Mouse (Mus musculus): ENCODE measurements at regions not wholly inside any gene's neighbourhood (a gene's known extent, or its start where the extent isn't known, plus 50 kb on each side); places are given as distances from the start of the nearest gene placed in this dataset.

DNA sequence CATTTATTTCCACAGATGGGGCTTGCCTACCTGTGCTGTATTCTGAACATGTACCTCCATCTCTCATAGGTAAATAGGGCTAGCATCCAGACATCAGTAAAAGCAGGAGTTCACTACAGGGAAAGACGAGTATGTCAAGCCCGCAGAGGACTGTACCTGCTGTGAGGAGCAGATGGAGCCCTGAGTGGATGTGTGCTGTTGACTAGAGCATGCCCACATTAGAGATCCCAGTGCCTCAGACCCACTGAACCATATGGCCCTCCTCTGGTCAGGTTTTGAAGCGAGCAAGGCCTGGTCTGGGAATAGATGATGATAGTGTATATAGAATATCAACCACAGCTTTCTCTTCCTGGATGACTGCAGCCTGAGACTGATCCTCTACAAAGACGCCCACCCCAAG is 394.7 kb upstream of the Hs6st1 start:
- Histone ChIP-seq H3K9ac (replicated peaks; ENCODE audit: low read length) (no peak overlapping the region), H3K4me3 (replicated peaks; ENCODE audit: low read depth, low read length) (no peak overlapping the region), H3K9me3 (ENCODE audit: control insufficient read depth, low read length) (no peaks in the 10 kb centered on the region), H3K4me2 (ENCODE audit: low read length) (no peak overlapping the region), H3K27ac (replicated peaks; ENCODE audit: low read depth, low read length) (no peak overlapping the region), H3K36me3 (ENCODE audit: control insufficient read depth, insufficient read depth, low read length) (no peaks in the 10 kb centered on the region), H3K27me3 (ENCODE audit: control insufficient read depth, insufficient read depth, low read length) (no peaks in the 10 kb centered on the region), H3K4me1 (ENCODE audit: control insufficient read depth, insufficient read depth, low read length) (no peaks in the 10 kb centered on the region)
- ATAC-seq (ENCODE audit: low FRiP score, low TSS enrichment) (no peak), DNase-seq (no peak)
- WGBS, result 86% methylated on average over 4 of the region's 4 CpGs

- 90% methylated on average over 1 of the region's 1 CpGs for WGBS
- no peak overlapping the region for H3K27ac ChIP-seq (replicated peaks; ENCODE audit: low read depth, low read length)
- no peaks in the 10 kb centered on the region for H3K4me1 ChIP-seq (ENCODE audit: control insufficient read depth, insufficient read depth, low read length)
- H3K27me3 ChIP-seq (ENCODE audit: control insufficient read depth, insufficient read depth, low read length), result no peaks in the 10 kb centered on the region
- H3K9ac ChIP-seq (replicated peaks; ENCODE audit: low read length), result no peak overlapping the region
- no peaks in the 10 kb centered on the region for H3K36me3 ChIP-seq (ENCODE audit: control insufficient read depth, insufficient read depth, low read length)
- H3K4me2 ChIP-seq (ENCODE audit: low read length), result no peak overlapping the region
- H3K9me3 ChIP-seq (ENCODE audit: control insufficient read depth, low read length), result no peaks in the 10 kb centered on the region
- DNase-seq, result no peak
- no peak overlapping the region for H3K4me3 ChIP-seq (replicated peaks; ENCODE audit: low read depth, low read length)
- no peak for ATAC-seq (ENCODE audit: low FRiP score, low TSS enrichment)
These were observed 394.2 kb upstream of the Hs6st1 start for GRCm38 (mm10) chr1:35673992-35674391.

GRCm38 (mm10) chr1:35682511-35682949 is 385.7 kb upstream of the Hs6st1 start:
- Histone ChIP-seq H3K9ac (replicated peaks; ENCODE audit: low read length) (no peak overlapping the region), H3K27me3 (ENCODE audit: control insufficient read depth, insufficient read depth, low read length) (no peaks in the 10 kb centered on the region), H3K4me3 (replicated peaks; ENCODE audit: low read depth, low read length) (no peak overlapping the region), H3K4me2 (ENCODE audit: low read length) (no peak overlapping the region), H3K27ac (replicated peaks; ENCODE audit: low read depth, low read length) (no peak overlapping the region), H3K9me3 (ENCODE audit: control insufficient read depth, low read length) (no peaks in the 10 kb centered on the region), H3K4me1 (ENCODE audit: control insufficient read depth, insufficient read depth, low read length) (no peaks in the 10 kb centered on the region), H3K36me3 (ENCODE audit: control insufficient read depth, insufficient read depth, low read length) (no peaks in the 10 kb centered on the region)
- no peak for DNase-seq
- ATAC-seq (ENCODE audit: low FRiP score, low TSS enrichment), result no peak
- 81% methylated on average over 8 of the region's 8 CpGs for WGBS

- Histone ChIP-seq H3K27me3 (ENCODE audit: control insufficient read depth, insufficient read depth, low read length) (no peaks in the 10 kb centered on the region), H3K36me3 (ENCODE audit: control insufficient read depth, insufficient read depth, low read length) (no peaks in the 10 kb centered on the region), H3K9me3 (ENCODE audit: control insufficient read depth, low read length) (no peaks in the 10 kb centered on the region), H3K9ac (replicated peaks; ENCODE audit: low read length) (no peak overlapping the region), H3K4me3 (replicated peaks; ENCODE audit: low read depth, low read length) (no peak overlapping the region), H3K4me1 (ENCODE audit: control insufficient read depth, insufficient read depth, low read length) (no peaks in the 10 kb centered on the region), H3K4me2 (ENCODE audit: low read length) (no peak overlapping the region), H3K27ac (replicated peaks; ENCODE audit: low read depth, low read length) (no peak overlapping the region)
- WGBS, result 42% methylated on average over 6 of the region's 6 CpGs
- DNase-seq, result peak; percentile 35
- no peak for ATAC-seq (ENCODE audit: low FRiP score, low TSS enrichment)
These were observed 382.5 kb upstream of the Hs6st1 start for GRCm38 (mm10) chr1:35685651-35686050.

- no peak for ATAC-seq (ENCODE audit: low FRiP score, low TSS enrichment)
- H3K4me3 ChIP-seq (replicated peaks; ENCODE audit: low read depth, low read length), result no peak overlapping the region
- H3K27ac ChIP-seq (replicated peaks; ENCODE audit: low read depth, low read length), result peak overlapping the region; percentile 15; the same call in 1 of the 2 replicates
- no peak overlapping the region for H3K9ac ChIP-seq (replicated peaks; ENCODE audit: low read length)
- H3K36me3 ChIP-seq (ENCODE audit: control insufficient read depth, insufficient read depth, low read length), result no peaks in the 10 kb centered on the region
- no peak overlapping the region for H3K4me2 ChIP-seq (ENCODE audit: low read length)
- H3K27me3 ChIP-seq (ENCODE audit: control insufficient read depth, insufficient read depth, low read length), result no peaks in the 10 kb centered on the region
- WGBS, result 10% methylated on average over 3 of the region's 3 CpGs
- no peak for DNase-seq
- no peaks in the 10 kb centered on the region for H3K9me3 ChIP-seq (ENCODE audit: control insufficient read depth, low read length)
- peaks cover 14% of the 10 kb centered on the region; the same call in 1 of the 2 replicates for H3K4me1 ChIP-seq (ENCODE audit: control insufficient read depth, insufficient read depth, low read length)
These were observed 373.9 kb upstream of the Hs6st1 start for GRCm38 (mm10) chr1:35694349-35694748.

DNA sequence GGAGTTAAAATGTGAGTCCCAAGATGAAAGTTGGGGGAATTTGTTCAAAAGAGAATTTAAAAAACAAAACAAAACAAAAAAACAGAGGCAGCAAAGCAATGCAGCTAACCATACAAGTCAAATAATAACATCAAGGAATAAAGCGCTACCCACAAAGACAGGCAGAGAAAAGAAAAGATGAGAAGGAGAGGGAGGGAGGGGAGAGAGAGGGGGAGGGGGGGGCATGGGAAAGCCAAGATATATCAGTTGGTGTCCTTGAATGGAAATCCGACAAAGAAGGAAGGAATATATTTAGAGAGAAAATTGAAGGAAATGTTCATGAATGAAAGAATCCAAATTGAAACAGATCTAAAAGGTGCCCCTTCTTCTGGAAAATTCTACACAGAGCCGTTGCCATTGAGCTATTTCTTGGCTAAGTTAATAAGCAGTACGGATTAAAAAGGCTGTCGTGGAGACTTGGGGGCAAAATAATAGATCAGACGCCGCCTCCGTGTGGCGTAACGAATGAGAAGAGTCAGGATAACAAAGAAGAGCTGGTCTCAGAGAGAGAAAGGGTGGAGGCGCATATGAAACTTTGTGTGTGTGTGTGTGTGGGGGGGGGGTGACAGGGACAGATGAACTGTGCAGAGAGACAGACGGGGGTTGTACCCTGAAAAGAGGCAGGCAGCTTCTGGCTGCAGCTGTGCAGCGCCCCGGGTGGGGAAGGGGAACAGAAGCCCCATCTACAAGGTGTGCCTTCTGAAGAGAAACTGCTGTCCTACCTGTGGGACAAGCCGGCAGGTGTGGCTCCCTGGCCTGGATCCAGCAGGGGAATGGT is 373.2 kb upstream of the Hs6st1 start:
- H3K4me3 ChIP-seq (replicated peaks; ENCODE audit: low read depth, low read length), result no peak overlapping the region
- H3K4me1 ChIP-seq (ENCODE audit: control insufficient read depth, insufficient read depth, low read length), result peaks cover 14% of the 10 kb centered on the region; the same call in 1 of the 2 replicates
- ATAC-seq (ENCODE audit: low FRiP score, low TSS enrichment) (peak; percentile 78), DNase-seq (peak; percentile 79)
- peak overlapping the region; percentile 34 for H3K4me2 ChIP-seq (ENCODE audit: low read length)
- H3K36me3 ChIP-seq (ENCODE audit: control insufficient read depth, insufficient read depth, low read length), result no peaks in the 10 kb centered on the region
- H3K27me3 ChIP-seq (ENCODE audit: control insufficient read depth, insufficient read depth, low read length), result no peaks in the 10 kb centered on the region
- H3K9me3 ChIP-seq (ENCODE audit: control insufficient read depth, low read length), result no peaks in the 10 kb centered on the region
- no peak overlapping the region for H3K9ac ChIP-seq (replicated peaks; ENCODE audit: low read length)
- peak overlapping the region; percentile 68 for H3K27ac ChIP-seq (replicated peaks; ENCODE audit: low read depth, low read length)
- WGBS, result 9% methylated on average over 15 of the region's 15 CpGs

DNA sequence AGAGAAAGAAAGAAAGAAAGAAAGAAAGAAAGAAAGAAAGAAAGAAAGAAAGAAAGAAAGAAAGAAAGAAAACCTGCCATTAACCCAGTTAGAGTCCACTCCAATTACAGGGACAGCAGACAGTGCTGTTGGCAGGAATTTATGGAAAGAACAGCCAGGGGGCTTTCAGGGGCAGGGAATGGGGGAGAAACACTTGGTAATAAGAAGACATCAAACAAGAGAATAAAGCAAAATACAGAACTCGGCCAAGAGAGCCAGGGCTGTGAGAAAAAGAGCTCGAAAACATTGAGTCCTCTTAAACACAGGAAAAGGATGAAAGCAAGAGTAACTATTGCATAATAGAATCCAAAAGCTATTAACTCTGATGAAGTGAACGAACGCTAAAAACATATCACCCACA is 371.0 kb upstream of the Hs6st1 start:
- Histone ChIP-seq H3K27ac (replicated peaks; ENCODE audit: low read depth, low read length) (peak overlapping the region; percentile 62; the same call in 1 of the 2 replicates), H3K4me1 (ENCODE audit: control insufficient read depth, insufficient read depth, low read length) (peaks cover 19% of the 10 kb centered on the region; the same call in 1 of the 2 replicates), H3K36me3 (ENCODE audit: control insufficient read depth, insufficient read depth, low read length) (no peaks in the 10 kb centered on the region), H3K4me3 (replicated peaks; ENCODE audit: low read depth, low read length) (no peak overlapping the region), H3K27me3 (ENCODE audit: control insufficient read depth, insufficient read depth, low read length) (no peaks in the 10 kb centered on the region), H3K4me2 (ENCODE audit: low read length) (no peak overlapping the region), H3K9me3 (ENCODE audit: control insufficient read depth, low read length) (no peaks in the 10 kb centered on the region), H3K9ac (replicated peaks; ENCODE audit: low read length) (no peak overlapping the region)
- ATAC-seq (ENCODE audit: low FRiP score, low TSS enrichment) (no peak), DNase-seq (peak; percentile 50)
- WGBS, result 5% methylated on average over 4 of the region's 4 CpGs

DNA sequence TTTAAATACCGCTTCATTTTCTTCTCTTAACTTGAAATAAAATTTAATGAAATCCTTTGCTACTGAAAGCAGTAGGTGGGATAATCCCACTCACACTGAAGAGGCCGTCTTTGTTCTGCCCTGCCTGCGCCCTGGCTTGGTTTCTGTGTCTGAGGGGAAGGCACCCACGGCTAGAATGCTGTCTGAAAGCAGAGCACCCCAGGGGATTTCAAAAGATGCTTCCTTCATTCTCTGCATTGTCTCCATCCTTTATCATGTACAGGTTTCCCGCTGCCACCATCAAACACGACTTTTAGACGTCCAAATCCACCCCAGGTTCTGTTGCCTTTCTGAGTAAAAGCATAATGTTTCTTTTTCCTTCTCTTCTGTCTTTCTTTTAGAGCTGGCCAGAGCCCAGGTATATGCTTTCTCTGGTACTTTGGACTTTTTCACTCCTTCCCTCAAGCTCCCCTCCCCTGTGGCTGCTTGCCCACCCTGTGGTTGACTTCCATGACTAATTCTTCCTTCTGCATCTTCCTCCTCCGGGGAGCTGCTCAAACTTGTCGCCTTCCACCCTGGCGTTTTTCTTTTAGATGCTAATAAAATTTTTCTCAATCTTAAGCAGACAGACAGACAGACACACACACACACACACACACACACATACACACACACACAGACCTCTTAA is 370.2 kb upstream of the Hs6st1 start:
- DNase-seq (peak; percentile 67), ATAC-seq (ENCODE audit: low FRiP score, low TSS enrichment) (no peak)

More for the DNA sequence above, 370.2 kb upstream of the Hs6st1 start:
- H3K27me3 ChIP-seq (ENCODE audit: control insufficient read depth, insufficient read depth, low read length), result no peaks in the 10 kb centered on the region
- H3K36me3 ChIP-seq (ENCODE audit: control insufficient read depth, insufficient read depth, low read length), result no peaks in the 10 kb centered on the region
- peak overlapping the region; percentile 62 for H3K27ac ChIP-seq (replicated peaks; ENCODE audit: low read depth, low read length)
- H3K4me1 ChIP-seq (ENCODE audit: control insufficient read depth, insufficient read depth, low read length), result peaks cover 19% of the 10 kb centered on the region; the same call in 1 of the 2 replicates
- H3K4me3 ChIP-seq (replicated peaks; ENCODE audit: low read depth, low read length), result no peak overlapping the region
- H3K4me2 ChIP-seq (ENCODE audit: low read length), result no peak overlapping the region
- 0 out of 2 replicates have a peak overlapping the region, but pooled peaks have one; percentile 7 for H3K9ac ChIP-seq (replicated peaks; ENCODE audit: low read length)
- no peaks in the 10 kb centered on the region for H3K9me3 ChIP-seq (ENCODE audit: control insufficient read depth, low read length)
- WGBS, result 3% methylated on average over 10 of the region's 10 CpGs
